Mouse (Mus musculus): ENCODE results near the gene Gcm2.

DNA sequence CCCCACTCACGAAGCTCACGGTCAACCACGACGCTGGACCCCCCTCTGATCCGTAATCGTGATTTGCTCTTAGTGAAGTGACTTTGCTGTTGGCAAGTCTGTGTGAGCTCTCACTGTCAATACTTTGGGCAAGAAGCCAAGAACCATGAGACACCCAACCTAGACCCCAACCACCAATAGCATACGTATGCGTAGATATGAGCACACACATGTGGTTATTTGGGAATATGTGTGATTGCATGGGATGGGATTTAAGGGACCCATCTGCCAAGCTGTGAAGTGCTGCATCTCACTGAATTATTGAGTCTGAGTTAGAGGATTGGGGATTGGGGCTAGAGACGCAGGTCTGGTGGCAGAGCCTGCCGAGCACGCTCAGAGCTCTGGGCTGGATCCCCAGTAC lies 39.2 kb downstream of the Gcm2 start:
- TF ChIP-seq CTCF (IDR thresholded peaks at IDR 0.05; ENCODE audit: low read depth) (no peak), EP300 (IDR thresholded peaks at IDR 0.05; ENCODE audit: low read depth) (no peak)

Data from heart, postnatal 0 days (tissue).